Mouse (Mus musculus) intestine, embryonic 15.5 days (tissue): ENCODE measurements around the gene Snx6. TPM values are rescaled to one million over a fixed set of nuclear protein-coding genes. Genes with fewer than 3 reads are reported as not detected.

Experiments used
- ATAC-seq: fragments of 200-750 bp; cut with Nextera tagmentation; 2 replicates; pipeline ENCODE4 v1.8.0; 2017; ENCODE audit warnings: moderate TSS enrichment, moderate library complexity
- H3K27ac ChIP-seq: fragments of 300-500 bp; sonication (generic); 2 replicates; pipeline ENCODE4 v1.5.1; 2015; ENCODE audit warnings: mild to moderate bottlenecking, inconsistent platforms
- H3K27me3 ChIP-seq: fragments of 300-500 bp; sonication (generic); replicated peaks from 2 replicates; pipeline ENCODE4 v1.6.1; 2015; ENCODE audit warnings: inconsistent platforms
- H3K36me3 ChIP-seq: fragments of 300-500 bp; sonication (generic); 2 replicates; pipeline ENCODE4 v1.6.1; 2015; ENCODE audit warnings: inconsistent platforms
- H3K4me1 ChIP-seq: fragments of 300-500 bp; sonication (generic); replicated peaks from 2 replicates; pipeline ENCODE4 v1.6.1; 2015; ENCODE audit warnings: inconsistent platforms
- H3K4me2 ChIP-seq: fragments of 300-500 bp; sonication (generic); replicated peaks from 2 replicates; pipeline ENCODE4 v1.6.1; 2015; ENCODE audit warnings: mild to moderate bottlenecking, inconsistent platforms
- H3K4me3 ChIP-seq: fragments of 300-500 bp; sonication (generic); replicated peaks from 2 replicates; pipeline ENCODE4 v1.5.1; 2015; ENCODE audit warnings: inconsistent platforms
- H3K9ac ChIP-seq: fragments of 300-500 bp; sonication (generic); 2 replicates; pipeline ENCODE4 v1.6.1; 2015; ENCODE audit warnings: inconsistent platforms
- H3K9me3 ChIP-seq: fragments of 300-500 bp; sonication (generic); 2 replicates; pipeline ENCODE4 v1.6.1; 2016; ENCODE audit warnings: inconsistent platforms
- WGBS: fragments of 180-500 bp; shearing (Covaris S2); methylation state at CpG from one replicate; pipeline ENCODE4 v1.1.7; 2015; 5-methylcytosine and 5-hydroxymethylcytosine counted together
- polyA plus RNA-seq: library from polyadenylated mRNA; unstranded; fragments of >200 nt; fragmentation: Nextera tagmentation; extraction: Ambion mirVana; gene quantifications from 2 replicates; pipeline ENCODE4 v1.2.1, GENCODE M21; 2015

Snx6 gene
- polyA plus RNA-seq, 1 experiment from 2014 or later: 201 TPM

DNA sequence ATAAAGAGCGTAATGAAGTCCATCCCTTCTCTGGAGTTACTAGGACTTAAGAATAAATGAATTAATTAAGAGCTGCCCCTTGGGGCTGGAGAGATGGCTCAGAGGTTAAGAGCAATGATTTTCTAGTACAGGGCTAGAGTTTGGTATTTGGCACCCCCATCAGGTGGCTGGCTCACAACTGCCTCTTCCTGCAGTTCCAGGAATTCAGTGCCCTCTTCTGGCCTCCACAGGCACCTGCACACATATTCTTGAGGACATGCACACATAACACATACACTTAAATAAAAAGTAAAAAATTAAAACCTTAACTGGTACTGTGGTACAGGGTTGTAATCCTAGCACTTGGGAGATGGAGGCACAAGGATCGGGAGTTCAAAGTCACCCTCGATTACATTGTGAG lies 29.7 kb upstream of the Snx6 start:
- H3K27ac ChIP-seq: no peak overlapping the region
- H3K4me1 ChIP-seq: peaks cover 4% of the 10 kb centered on the region; the same call in 1 of the 2 replicates
- no peak overlapping the region for H3K4me2 ChIP-seq
- 96% methylated on average over 3 of the region's 3 CpGs for WGBS
- H3K9ac ChIP-seq: no peak overlapping the region
- no peaks in the 10 kb centered on the region for H3K27me3 ChIP-seq
- no peak overlapping the region for H3K4me3 ChIP-seq
- H3K9me3 ChIP-seq: no peaks in the 10 kb centered on the region
- no peak for ATAC-seq
- no peaks in the 10 kb centered on the region for H3K36me3 ChIP-seq

GRCm38 (mm10) chr12:54822836-54823426 lies 27.4 kb upstream of the Snx6 start:
- Histone ChIP-seq H3K27me3 (no peaks in the 10 kb centered on the region), H3K4me2 (no peak overlapping the region), H3K9ac (no peak overlapping the region), H3K9me3 (no peaks in the 10 kb centered on the region), H3K4me1 (peaks cover 11% of the 10 kb centered on the region), H3K4me3 (no peak overlapping the region), H3K27ac (no peak overlapping the region), H3K36me3 (no peaks in the 10 kb centered on the region)
- ATAC-seq: peak; percentile 46; the same call in 1 of the 2 replicates
- 51% methylated on average over 4 of the region's 4 CpGs for WGBS

- H3K27me3 ChIP-seq: no peaks in the 10 kb centered on the region
- WGBS: 50% methylated on average over 2 of the region's 2 CpGs
- H3K27ac ChIP-seq: no peak overlapping the region
- H3K36me3 ChIP-seq: no peaks in the 10 kb centered on the region
- no peak for ATAC-seq
- H3K4me3 ChIP-seq: no peak overlapping the region
- peaks cover 11% of the 10 kb centered on the region for H3K4me1 ChIP-seq
- H3K9me3 ChIP-seq: no peaks in the 10 kb centered on the region
- no peak overlapping the region for H3K9ac ChIP-seq
- H3K4me2 ChIP-seq: no peak overlapping the region
These were observed 25.2 kb upstream of the Snx6 start for GRCm38 (mm10) chr12:54820684-54821161.

GRCm38 (mm10) chr12:54819181-54819935 lies 23.9 kb upstream of the Snx6 start:
- no peak overlapping the region for H3K9ac ChIP-seq
- no peaks in the 10 kb centered on the region for H3K27me3 ChIP-seq
- WGBS: 55% methylated on average over 6 of the region's 6 CpGs
- H3K4me1 ChIP-seq: peaks cover 11% of the 10 kb centered on the region
- ATAC-seq: peak; percentile 42
- no peaks in the 10 kb centered on the region for H3K36me3 ChIP-seq
- no peak overlapping the region for H3K4me2 ChIP-seq
- no peaks in the 10 kb centered on the region for H3K9me3 ChIP-seq
- no peak overlapping the region for H3K4me3 ChIP-seq
- H3K27ac ChIP-seq: no peak overlapping the region

DNA sequence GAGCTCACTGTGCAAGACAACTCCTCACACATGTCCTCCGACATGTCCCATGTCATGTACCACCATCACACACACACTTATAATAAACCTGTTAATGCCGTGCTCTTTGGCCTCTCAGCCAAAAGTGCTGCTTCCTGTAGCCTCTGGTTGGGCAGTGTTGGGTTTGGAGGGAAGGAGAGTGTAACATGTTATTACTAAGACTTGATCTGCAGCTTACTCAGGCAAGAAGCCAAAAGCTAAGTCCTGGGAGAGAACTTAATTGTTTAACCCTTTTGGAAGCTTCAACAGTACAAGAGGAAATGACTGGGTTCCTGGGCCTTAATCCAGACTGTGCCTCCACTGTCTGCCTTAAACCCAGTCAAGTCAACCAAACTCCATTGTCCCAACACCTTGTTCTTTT lies 14.6 kb upstream of the Snx6 start:
- Histone ChIP-seq H3K9me3 (no peaks in the 10 kb centered on the region), H3K4me2 (0 out of 2 replicates have a peak overlapping the region, but pooled peaks have one; percentile 4), H3K4me1 (0 out of 2 replicates have a peak, but pooled peaks cover 6% of the 10 kb centered on the region), H3K4me3 (no peak overlapping the region), H3K9ac (no peak overlapping the region), H3K27me3 (no peaks in the 10 kb centered on the region), H3K36me3 (no peaks in the 10 kb centered on the region), H3K27ac (no peak overlapping the region)
- ATAC-seq: no peak
- 59% methylated on average over 2 of the region's 2 CpGs for WGBS

- 0 out of 2 replicates have a peak, but pooled peaks cover 6% of the 10 kb centered on the region for H3K4me1 ChIP-seq
- H3K9ac ChIP-seq: no peak overlapping the region
- H3K27me3 ChIP-seq: no peaks in the 10 kb centered on the region
- ATAC-seq: no peak
- no peak overlapping the region for H3K27ac ChIP-seq
- H3K4me2 ChIP-seq: no peak overlapping the region
- H3K9me3 ChIP-seq: no peaks in the 10 kb centered on the region
- H3K36me3 ChIP-seq: no peaks in the 10 kb centered on the region
- WGBS: 51% methylated on average over 6 of the region's 6 CpGs
- no peak overlapping the region for H3K4me3 ChIP-seq
These were observed 12.0 kb upstream of the Snx6 start for GRCm38 (mm10) chr12:54807481-54807880.

- H3K9ac ChIP-seq: no peak overlapping the region
- no peaks in the 10 kb centered on the region for H3K36me3 ChIP-seq
- H3K4me1 ChIP-seq: 0 out of 2 replicates have a peak, but pooled peaks cover 6% of the 10 kb centered on the region
- ATAC-seq: no peak
- no peak overlapping the region for H3K4me3 ChIP-seq
- no peaks in the 10 kb centered on the region for H3K9me3 ChIP-seq
- H3K27me3 ChIP-seq: no peaks in the 10 kb centered on the region
- no peak overlapping the region for H3K27ac ChIP-seq
- H3K4me2 ChIP-seq: no peak overlapping the region
- 55% methylated on average over 6 of the region's 6 CpGs for WGBS
These were observed 10.6 kb upstream of the Snx6 start for GRCm38 (mm10) chr12:54806131-54806530.

DNA sequence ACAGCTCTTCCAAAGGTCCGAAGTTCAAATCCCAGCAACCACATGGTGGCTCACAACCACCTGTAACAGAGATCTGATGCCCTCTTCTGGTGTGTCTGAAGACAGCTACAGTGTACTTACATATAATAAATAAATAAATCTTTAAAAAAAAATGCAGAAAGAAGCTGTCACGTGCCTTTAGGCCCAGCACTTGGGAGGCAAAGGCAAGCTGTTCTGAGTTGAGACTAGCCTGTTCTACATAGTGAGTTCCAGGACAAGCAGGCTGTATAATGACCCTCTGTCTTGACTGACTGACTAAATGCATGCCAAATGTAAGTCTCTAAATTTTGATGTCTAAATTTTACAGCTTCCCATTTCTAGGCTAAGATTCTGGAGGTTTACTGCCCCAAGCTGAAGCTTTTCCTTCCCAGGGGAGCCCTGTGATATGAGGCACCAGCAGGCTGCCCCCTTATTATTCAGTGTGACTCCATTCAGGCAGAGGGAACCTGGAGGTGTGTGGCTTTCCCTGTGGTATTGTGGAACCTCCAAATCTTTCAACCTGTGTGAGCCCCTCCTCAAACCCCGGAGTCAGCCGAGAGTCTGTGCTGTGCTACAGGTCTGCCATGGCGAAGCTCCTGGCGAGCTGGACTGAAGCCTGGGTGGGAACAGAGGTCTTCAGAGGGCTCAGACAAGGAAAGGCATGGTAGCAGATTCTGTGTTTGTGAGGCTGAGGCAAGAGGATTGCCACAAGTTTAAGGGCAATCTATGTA lies 9.9 kb upstream of the Snx6 start:
- Histone ChIP-seq H3K27me3 (no peaks in the 10 kb centered on the region), H3K4me1 (0 out of 2 replicates have a peak, but pooled peaks cover 6% of the 10 kb centered on the region), H3K9me3 (no peaks in the 10 kb centered on the region), H3K4me3 (no peak overlapping the region), H3K4me2 (no peak overlapping the region), H3K9ac (no peak overlapping the region), H3K27ac (no peak overlapping the region), H3K36me3 (no peaks in the 10 kb centered on the region)
- 83% methylated on average over 6 of the region's 6 CpGs for WGBS
- ATAC-seq: no peak

DNA sequence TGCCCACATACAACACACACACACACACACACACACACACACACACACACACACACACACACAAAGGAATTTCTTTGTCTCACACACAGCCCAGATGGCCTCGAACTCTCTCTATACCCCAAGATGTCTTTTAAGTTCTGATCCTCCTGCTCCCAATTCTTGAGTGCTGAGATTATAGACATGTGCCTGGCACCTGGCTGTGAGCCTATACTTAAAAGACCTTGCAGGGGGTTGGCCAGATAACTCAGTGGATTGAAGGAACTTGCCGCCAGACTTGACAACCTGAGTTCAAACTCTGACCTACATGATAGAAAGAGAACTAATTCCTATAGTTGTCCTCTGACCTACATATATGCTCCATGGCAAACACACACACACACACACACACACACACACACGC lies 8.0 kb upstream of the Snx6 start:
- Histone ChIP-seq H3K9me3 (no peaks in the 10 kb centered on the region), H3K4me1 (0 out of 2 replicates have a peak, but pooled peaks cover 2% of the 10 kb centered on the region), H3K4me3 (no peak overlapping the region), H3K27me3 (no peaks in the 10 kb centered on the region), H3K36me3 (no peaks in the 10 kb centered on the region), H3K4me2 (no peak overlapping the region), H3K27ac (no peak overlapping the region), H3K9ac (no peak overlapping the region)
- no peak for ATAC-seq
- WGBS: 85% methylated on average over 3 of the region's 3 CpGs

GRCm38 (mm10) chr12:54796516-54797195 lies 1.2 kb upstream of the Snx6 start:
- H3K27me3 ChIP-seq: no peaks in the 10 kb centered on the region
- peaks cover 15% of the 10 kb centered on the region for H3K4me1 ChIP-seq
- H3K9ac ChIP-seq: no peak overlapping the region
- ATAC-seq: no peak
- H3K4me3 ChIP-seq: no peak overlapping the region
- H3K4me2 ChIP-seq: no peak overlapping the region
- no peaks in the 10 kb centered on the region for H3K9me3 ChIP-seq
- no peak overlapping the region for H3K27ac ChIP-seq
- WGBS: 83% methylated on average over 8 of the region's 8 CpGs
- H3K36me3 ChIP-seq: peaks cover 2% of the 10 kb centered on the region; the same call in 1 of the 2 replicates

- no peak overlapping the region for H3K27ac ChIP-seq
- peaks cover 18% of the 10 kb centered on the region for H3K4me1 ChIP-seq
- no peak for ATAC-seq
- peaks cover 2% of the 10 kb centered on the region; the same call in 1 of the 2 replicates for H3K36me3 ChIP-seq
- peak overlapping the region; percentile 99; the same call in 1 of the 2 replicates for H3K9ac ChIP-seq
- H3K4me3 ChIP-seq: peak overlapping the region; percentile 97
- no peaks in the 10 kb centered on the region for H3K9me3 ChIP-seq
- H3K27me3 ChIP-seq: no peaks in the 10 kb centered on the region
- peak overlapping the region; percentile 74 for H3K4me2 ChIP-seq
- WGBS: 15% methylated on average over 3 of the region's 3 CpGs
These were observed 1.1 kb downstream of the Snx6 start for GRCm38 (mm10) chr12:54794392-54794791.

DNA sequence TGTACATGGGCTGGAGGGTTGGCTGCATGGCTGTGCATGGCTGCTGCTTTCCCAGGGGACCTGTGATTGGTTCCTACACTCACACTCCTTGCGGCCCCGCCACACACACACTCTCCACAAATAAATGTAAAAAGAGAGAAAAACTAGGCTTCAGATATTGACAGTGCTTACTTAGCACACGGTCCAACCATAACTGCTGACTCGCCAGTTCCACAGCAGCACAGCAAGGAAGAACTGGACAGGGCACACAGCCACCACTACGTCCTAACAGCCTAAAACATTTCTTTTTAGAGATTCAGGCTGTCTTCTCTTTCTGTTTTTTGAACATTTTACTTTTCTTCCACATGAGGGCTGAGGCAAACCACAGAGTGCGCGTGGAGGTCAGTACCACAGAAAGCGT lies 4.0 kb downstream of the Snx6 start:
- ATAC-seq: no peak
- Histone ChIP-seq H3K27me3 (no peaks in the 10 kb centered on the region), H3K27ac (no peak overlapping the region), H3K9me3 (no peaks in the 10 kb centered on the region), H3K4me2 (no peak overlapping the region), H3K9ac (no peak overlapping the region), H3K4me3 (no peak overlapping the region), H3K4me1 (peaks cover 23% of the 10 kb centered on the region), H3K36me3 (peaks cover 2% of the 10 kb centered on the region; the same call in 1 of the 2 replicates)
- 81% methylated on average over 8 of the region's 8 CpGs for WGBS
